Mouse (Mus musculus): ENCODE measurements around the gene Gm9736. TPM values are rescaled to one million over a fixed set of nuclear protein-coding genes. Genes with fewer than 3 reads are reported as not detected.
"Not testable (repeated sequence)": the region's sequence is repeated elsewhere in the genome, so short reads cannot be mapped to it uniquely, and the experiment has no call there.

The Gm9736 gene
- total RNA-seq, 2 experiments from 2014 or later, result not detected

- no peak for DNase-seq
Observed at GRCm38 (mm10) chr10:77726186-77726585, 25.0 kb downstream of the Gm9736 start, which contains the start of gene Gm10100. Gene Gm10100 (plus strand): TSS chr10:77726486.

GRCm38 (mm10) chr10:77724855-77725254 is 26.3 kb downstream of the Gm9736 start:
- DNase-seq, result no peak

- not testable (repeated sequence) for DNase-seq
Observed at GRCm38 (mm10) chr10:77720299-77720698, 30.9 kb downstream of the Gm9736 start, which contains the start of gene Krtap12-1. Gene Krtap12-1 (plus strand): TSS chr10:77720599.

- DNase-seq, result no peak
Observed at GRCm38 (mm10) chr10:77715507-77715906, 35.6 kb downstream of the Gm9736 start, which contains the start of gene Gm10142. Gene Gm10142 (plus strand): TSS chr10:77715807.

- DNase-seq, result no peak
Observed at GRCm38 (mm10) chr10:77713734-77714133, 37.4 kb downstream of the Gm9736 start.

GRCm38 (mm10) chr10:77711157-77711556 is 40.0 kb downstream of the Gm9736 start, which contains the start of gene Gm10024:
Gene Gm10024 (plus strand): TSS chr10:77711457.
- DNase-seq, result not testable (repeated sequence)

GRCm38 (mm10) chr10:77709831-77710230 is 41.3 kb downstream of the Gm9736 start:
- no peak for DNase-seq

- DNase-seq, result no peak
Observed at GRCm38 (mm10) chr10:77706326-77706725, 44.8 kb downstream of the Gm9736 start, which contains the start of gene Gm10272. Gene Gm10272 (plus strand): TSS chr10:77706626.

Other genes starting within 250 kb of the Gm9736 start
- gene Fam207a, start 235.6 kb downstream of the Gm9736 start, total RNA-seq (2021), result 10 to 100 TPM in 1 of 2 experiments, 1 to 10 TPM in 1; 9.9 to 10.4 TPM
- gene Itgb2, start 221.1 kb downstream of the Gm9736 start, total RNA-seq (2021), result 1 to 10 TPM; 2.1 to 4.5 TPM
- gene Pttg1ip, start 169.6 kb downstream of the Gm9736 start, total RNA-seq (2021), result 10 to 100 TPM; 70.2 to 71.3 TPM
- gene Sumo3, start 145.3 kb downstream of the Gm9736 start, total RNA-seq (2021), result 10 to 100 TPM; 64.5 to 65.3 TPM
- 10 to 100 TPM in 1 of 2 experiments, 1 to 10 TPM in 1; 10.0 to 11.4 TPM for gene Gm49325, start 145.2 kb downstream of the Gm9736 start, total RNA-seq (2021)
- 10 to 100 TPM; 81.3 to 85.4 TPM for gene Ube2g2, start 129.1 kb downstream of the Gm9736 start, total RNA-seq (2021)
- not detected for gene Tspear, start 64.8 kb downstream of the Gm9736 start, total RNA-seq (2021)
- not detected for gene Gm19402, start 60.6 kb downstream of the Gm9736 start, total RNA-seq (2021)
- not detected for gene Gm9508, start 54.1 kb downstream of the Gm9736 start, total RNA-seq (2021)
- not detected for gene Gm10272, start 44.7 kb downstream of the Gm9736 start, total RNA-seq (2021)
- not detected for gene Gm10024, start 39.9 kb downstream of the Gm9736 start, total RNA-seq (2021)
- not detected for gene Gm10142, start 35.5 kb downstream of the Gm9736 start, total RNA-seq (2021)
- gene Krtap12-1, start 30.8 kb downstream of the Gm9736 start, total RNA-seq (2021), result not detected
- gene Gm10100, start 24.9 kb downstream of the Gm9736 start, total RNA-seq (2021), result not detected
- gene Gm18596, start 8.7 kb downstream of the Gm9736 start, total RNA-seq (2021), result not detected
- gene Gm3233, start 8.3 kb upstream of the Gm9736 start, total RNA-seq (2021), result not detected
- gene Gm3238, start 20.0 kb upstream of the Gm9736 start, total RNA-seq (2021), result not detected
- gene Gm7138, start 25.6 kb upstream of the Gm9736 start, total RNA-seq (2021), result not detected
- not detected for gene Gm3250, start 31.2 kb upstream of the Gm9736 start, total RNA-seq (2021)
- gene Gm7137, start 36.8 kb upstream of the Gm9736 start, total RNA-seq (2021), result not detected
- not detected for gene Gm9639, start 43.7 kb upstream of the Gm9736 start, total RNA-seq (2021)
- not detected for gene Gm19668, start 47.8 kb upstream of the Gm9736 start, total RNA-seq (2021)
- gene Gm9507, start 60.5 kb upstream of the Gm9736 start, total RNA-seq (2021), result not detected
- not detected for gene Gm2696, start 63.3 kb upstream of the Gm9736 start, total RNA-seq (2021)
- gene Krtap10-4, start 75.7 kb upstream of the Gm9736 start, total RNA-seq (2021), result not detected
- gene Krtap10-10, start 84.6 kb upstream of the Gm9736 start, total RNA-seq (2021), result not detected
- not detected for gene Gm36176, start 95.4 kb upstream of the Gm9736 start, total RNA-seq (2021)
- not detected for gene Gm10318, start 101.5 kb upstream of the Gm9736 start, total RNA-seq (2021)
- not detected for gene Gm3285, start 110.6 kb upstream of the Gm9736 start, total RNA-seq (2021)
- gene Lrrc3, start 151.2 kb upstream of the Gm9736 start, total RNA-seq (2021), result under 1 TPM; 0.72 to 0.78 TPM
- gene Trpm2, start 219.2 kb upstream of the Gm9736 start, total RNA-seq (2021), result under 1 TPM; 0.26 to 0.75 TPM
- 1 to 10 TPM; 5.1 to 6.3 TPM for gene 1810043G02Rik, start 227.2 kb upstream of the Gm9736 start, total RNA-seq (2021)